Mouse (Mus musculus): ENCODE results near the gene Dnah11. TPM values are rescaled to one million over a fixed set of nuclear protein-coding genes. Genes with fewer than 3 reads are reported as not detected.

Dnah11 gene
- polyA plus RNA-seq, 1 experiment = not detected

DNA sequence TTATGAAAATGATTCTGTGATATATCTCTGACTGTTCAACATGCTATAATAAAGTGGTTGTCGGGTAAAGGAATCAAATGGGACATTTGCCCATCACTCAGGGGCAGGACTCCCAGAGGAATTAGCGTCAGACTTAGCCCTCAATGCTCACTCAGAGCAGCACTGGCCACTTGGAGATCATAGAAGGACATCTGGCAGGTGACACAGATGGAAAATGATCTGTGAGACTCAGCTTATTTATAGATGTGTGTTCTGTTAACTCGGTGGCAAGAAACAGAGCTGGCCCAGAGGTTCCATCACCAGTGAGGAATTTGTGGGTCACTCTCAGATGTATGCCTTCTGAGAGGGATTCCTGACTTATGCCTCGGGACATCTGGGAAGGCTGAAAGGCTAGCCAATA is 173.1 kb downstream of the Dnah11 start:
- no peaks in the 10 kb centered on the region for H3K36me3 ChIP-seq (ENCODE audit: control insufficient read depth, insufficient read depth)
- H3K79me2 ChIP-seq (ENCODE audit: control insufficient read depth, insufficient read depth) = no peaks in the 10 kb centered on the region
- no peak overlapping the region for H3K4me2 ChIP-seq (ENCODE audit: low read depth)
- no peak overlapping the region for H3ac ChIP-seq (ENCODE audit: control insufficient read depth, insufficient read length)
- TF ChIP-seq POLR2A (IDR thresholded peaks at IDR 0.05; ENCODE audit: insufficient read length, low read depth) = no peak
- TF ChIP-seq REST (IDR thresholded peaks at IDR 0.05; ENCODE audit: insufficient read depth, insufficient read length) = no peak
- TF ChIP-seq SRF (IDR thresholded peaks at IDR 0.05; ENCODE audit: control insufficient read depth, insufficient read length, low read depth) = no peak
- no peak for TF ChIP-seq TCF12 (IDR thresholded peaks at IDR 0.05; ENCODE audit: insufficient read depth, poor library complexity, severe bottlenecking)
- no peak for TF ChIP-seq USF1 (IDR thresholded peaks at IDR 0.05; ENCODE audit: low read depth)
- no peak for TF ChIP-seq POLR2AphosphoS2 (IDR thresholded peaks at IDR 0.05; ENCODE audit: insufficient read length, low read depth)
- no peak for TF ChIP-seq CEBPB (IDR thresholded peaks at IDR 0.05; ENCODE audit: insufficient read depth, poor library complexity, severe bottlenecking)
- TF ChIP-seq MAX (IDR thresholded peaks at IDR 0.05; ENCODE audit: low read depth) = no peak
- TF ChIP-seq E2F4 (IDR thresholded peaks at IDR 0.05; ENCODE audit: insufficient read depth) = no peak
- TF ChIP-seq TCF3 (IDR thresholded peaks at IDR 0.05; ENCODE audit: insufficient read length, low read depth) = no peak
- no peak for TF ChIP-seq MYOG (IDR thresholded peaks at IDR 0.05; ENCODE audit: control insufficient read depth in 1 of 3, insufficient read depth in 1 of 3, insufficient read length in 2 of 3, low read depth in 2 of 3)
- no peak for TF ChIP-seq MYOD1 (IDR thresholded peaks at IDR 0.05; ENCODE audit: control insufficient read depth in 1 of 3, insufficient read length in 2 of 3, low read depth in 2 of 3)
- no peak overlapping the region for H3K4me3 ChIP-seq
- no peaks in the 10 kb centered on the region for H3K27me3 ChIP-seq (ENCODE audit: control insufficient read depth, insufficient read depth, insufficient read length)

DNA sequence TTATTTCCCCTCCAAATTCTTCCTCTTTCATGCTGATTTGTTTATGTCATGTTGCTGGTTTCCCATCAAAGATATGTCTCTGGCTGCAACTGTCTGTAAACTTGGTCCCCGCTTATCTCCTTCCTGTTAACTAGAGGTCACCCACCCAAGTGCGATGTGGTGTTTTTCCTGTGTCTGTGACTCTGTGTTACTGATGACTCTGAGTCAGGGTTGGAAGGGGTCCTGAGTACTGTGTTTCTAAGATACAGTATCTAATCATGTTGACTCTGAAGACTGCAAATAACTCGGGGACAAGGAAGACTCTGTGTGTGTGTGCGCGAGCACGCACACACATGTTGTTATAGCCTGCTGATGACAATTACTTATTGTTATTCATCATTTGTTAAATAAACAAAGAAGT is 179.9 kb downstream of the Dnah11 start:
- Histone ChIP-seq H3K79me2 (ENCODE audit: control insufficient read depth, insufficient read depth) (no peaks in the 10 kb centered on the region), H3K27me3 (ENCODE audit: control insufficient read depth, insufficient read depth, insufficient read length) (no peaks in the 10 kb centered on the region), H3ac (ENCODE audit: control insufficient read depth, insufficient read length) (no peak overlapping the region), H3K4me3 (no peak overlapping the region), H3K4me2 (ENCODE audit: low read depth) (no peak overlapping the region), H3K36me3 (ENCODE audit: control insufficient read depth, insufficient read depth) (no peaks in the 10 kb centered on the region)
- TF ChIP-seq MYOG (IDR thresholded peaks at IDR 0.05; ENCODE audit: control insufficient read depth in 1 of 3, insufficient read depth in 1 of 3, insufficient read length in 2 of 3, low read depth in 2 of 3) = no peak
- TF ChIP-seq REST (IDR thresholded peaks at IDR 0.05; ENCODE audit: insufficient read depth, insufficient read length) = no peak
- no peak for TF ChIP-seq CEBPB (IDR thresholded peaks at IDR 0.05; ENCODE audit: insufficient read depth, poor library complexity, severe bottlenecking)
- no peak for TF ChIP-seq TCF12 (IDR thresholded peaks at IDR 0.05; ENCODE audit: insufficient read depth, poor library complexity, severe bottlenecking)
- TF ChIP-seq POLR2A (IDR thresholded peaks at IDR 0.05; ENCODE audit: insufficient read length, low read depth) = no peak
- no peak for TF ChIP-seq TCF3 (IDR thresholded peaks at IDR 0.05; ENCODE audit: insufficient read length, low read depth)
- TF ChIP-seq SRF (IDR thresholded peaks at IDR 0.05; ENCODE audit: control insufficient read depth, insufficient read length, low read depth) = no peak
- TF ChIP-seq POLR2AphosphoS2 (IDR thresholded peaks at IDR 0.05; ENCODE audit: insufficient read length, low read depth) = no peak
- TF ChIP-seq MAX (IDR thresholded peaks at IDR 0.05; ENCODE audit: low read depth) = no peak
- TF ChIP-seq E2F4 (IDR thresholded peaks at IDR 0.05; ENCODE audit: insufficient read depth) = no peak
- no peak for TF ChIP-seq MYOD1 (IDR thresholded peaks at IDR 0.05; ENCODE audit: control insufficient read depth in 1 of 3, insufficient read length in 2 of 3, low read depth in 2 of 3)
- TF ChIP-seq USF1 (IDR thresholded peaks at IDR 0.05; ENCODE audit: low read depth) = no peak

DNA sequence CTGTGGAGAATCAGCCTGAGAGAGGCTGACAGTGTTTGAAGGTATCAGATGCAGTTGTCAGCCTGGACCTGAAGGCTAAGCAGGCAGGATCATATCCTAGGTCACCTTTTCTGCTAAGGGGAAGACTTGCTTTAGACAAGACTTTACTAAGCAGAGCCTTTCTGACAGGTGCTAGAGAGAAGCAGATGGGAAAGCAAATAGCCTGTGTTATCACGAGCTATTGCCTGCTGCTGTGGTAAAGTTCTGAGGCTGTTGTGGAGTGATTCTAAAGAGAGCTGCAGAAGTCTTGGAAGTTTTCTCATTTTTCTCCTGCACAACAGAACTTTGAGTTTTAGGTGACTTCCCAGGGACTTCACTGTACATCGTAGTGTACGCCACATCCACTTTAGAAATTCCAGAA is 185.0 kb downstream of the Dnah11 start:
- Histone ChIP-seq H3K27me3 (ENCODE audit: control insufficient read depth, insufficient read depth, insufficient read length) (no peaks in the 10 kb centered on the region), H3ac (ENCODE audit: control insufficient read depth, insufficient read length) (no peak overlapping the region), H3K4me3 (no peak overlapping the region), H3K36me3 (ENCODE audit: control insufficient read depth, insufficient read depth) (no peaks in the 10 kb centered on the region), H3K79me2 (ENCODE audit: control insufficient read depth, insufficient read depth) (no peaks in the 10 kb centered on the region), H3K4me2 (ENCODE audit: low read depth) (no peak overlapping the region)
- no peak for TF ChIP-seq POLR2A (IDR thresholded peaks at IDR 0.05; ENCODE audit: insufficient read length, low read depth)
- no peak for TF ChIP-seq TCF3 (IDR thresholded peaks at IDR 0.05; ENCODE audit: insufficient read length, low read depth)
- TF ChIP-seq MYOG (IDR thresholded peaks at IDR 0.05; ENCODE audit: control insufficient read depth in 1 of 3, insufficient read depth in 1 of 3, insufficient read length in 2 of 3, low read depth in 2 of 3) = no peak
- no peak for TF ChIP-seq E2F4 (IDR thresholded peaks at IDR 0.05; ENCODE audit: insufficient read depth)
- no peak for TF ChIP-seq MAX (IDR thresholded peaks at IDR 0.05; ENCODE audit: low read depth)
- TF ChIP-seq POLR2AphosphoS2 (IDR thresholded peaks at IDR 0.05; ENCODE audit: insufficient read length, low read depth) = no peak
- TF ChIP-seq USF1 (IDR thresholded peaks at IDR 0.05; ENCODE audit: low read depth) = no peak
- no peak for TF ChIP-seq CEBPB (IDR thresholded peaks at IDR 0.05; ENCODE audit: insufficient read depth, poor library complexity, severe bottlenecking)
- no peak for TF ChIP-seq TCF12 (IDR thresholded peaks at IDR 0.05; ENCODE audit: insufficient read depth, poor library complexity, severe bottlenecking)
- no peak for TF ChIP-seq SRF (IDR thresholded peaks at IDR 0.05; ENCODE audit: control insufficient read depth, insufficient read length, low read depth)

DNA sequence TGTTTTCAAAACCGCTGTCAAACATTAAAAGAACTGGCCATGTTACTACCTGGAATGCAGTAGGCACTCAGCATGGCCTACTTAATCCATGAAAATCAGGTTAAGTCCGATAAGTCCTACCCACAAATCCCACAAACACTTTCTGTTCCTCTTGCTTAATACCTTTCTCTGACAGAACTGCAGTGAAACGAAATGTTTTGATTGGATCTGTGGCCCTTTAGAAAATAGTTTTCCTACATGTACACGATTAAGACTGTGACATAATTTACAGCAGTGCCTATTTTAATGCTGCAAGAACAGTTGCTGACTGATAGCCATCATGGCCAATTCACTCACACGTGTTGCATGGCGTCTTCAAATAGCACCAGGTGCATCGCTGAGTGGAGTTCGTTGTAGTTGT is 186.9 kb downstream of the Dnah11 start:
- Histone ChIP-seq H3K4me3 (no peak overlapping the region), H3K27me3 (ENCODE audit: control insufficient read depth, insufficient read depth, insufficient read length) (no peaks in the 10 kb centered on the region), H3K36me3 (ENCODE audit: control insufficient read depth, insufficient read depth) (no peaks in the 10 kb centered on the region), H3K79me2 (ENCODE audit: control insufficient read depth, insufficient read depth) (no peaks in the 10 kb centered on the region), H3ac (ENCODE audit: control insufficient read depth, insufficient read length) (no peak overlapping the region), H3K4me2 (ENCODE audit: low read depth) (no peak overlapping the region)
- TF ChIP-seq TCF12 (IDR thresholded peaks at IDR 0.05; ENCODE audit: insufficient read depth, poor library complexity, severe bottlenecking) = no peak

DNA sequence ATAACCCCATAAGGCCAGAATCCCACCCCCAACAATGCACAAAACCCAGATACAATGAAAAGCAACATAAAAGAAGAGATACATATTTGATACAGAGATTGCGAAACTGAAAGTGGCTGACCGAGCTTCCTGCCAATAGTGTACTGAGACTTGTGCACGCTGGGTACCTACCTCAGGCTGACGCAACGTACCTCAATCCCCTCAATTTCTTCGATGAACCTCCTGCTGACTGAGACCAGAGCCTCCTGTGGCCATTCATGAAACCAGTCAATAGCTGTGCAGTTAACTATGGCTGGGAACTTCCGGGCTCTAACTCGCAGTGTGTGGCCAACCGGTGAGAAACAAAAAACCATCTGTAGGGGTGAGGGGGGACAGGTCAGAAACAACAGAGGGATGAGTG is 203.9 kb downstream of the Dnah11 start:
- no peak overlapping the region for H3ac ChIP-seq (ENCODE audit: control insufficient read depth, insufficient read length)
- H3K79me2 ChIP-seq (ENCODE audit: control insufficient read depth, insufficient read depth) = no peaks in the 10 kb centered on the region
- no peaks in the 10 kb centered on the region for H3K36me3 ChIP-seq (ENCODE audit: control insufficient read depth, insufficient read depth)
- no peak overlapping the region for H3K4me3 ChIP-seq
- H3K27me3 ChIP-seq (ENCODE audit: control insufficient read depth, insufficient read depth, insufficient read length) = no peaks in the 10 kb centered on the region
- TF ChIP-seq CEBPB (IDR thresholded peaks at IDR 0.05; ENCODE audit: insufficient read depth, poor library complexity, severe bottlenecking) (peak; percentile 68), SRF (IDR thresholded peaks at IDR 0.05; ENCODE audit: control insufficient read depth, insufficient read length, low read depth) (no peak)
- H3K4me2 ChIP-seq (ENCODE audit: low read depth) = peak overlapping the region; percentile 15

Measured in myocyte (in vitro differentiated cells).